Comparison of ENCODE assay signal across 24 mouse cellular contexts in genomic region chr13:35770421-35770820, GRCm38 (mm10).
DNase-seq lines count a peak whose midpoint lies in the region; ATAC-seq lines count a peak whose summit lies in the region.
"Had no signal": no experiment of that assay in that cellular context is flagged by ENCODE, and none has a peak within 500 bp of the region (broad histone marks: within the 10 kb centered on the region; RNA-seq: fewer than 3 reads in every experiment).

No protein-coding gene starts in this region.

- peak; percentile 27 for DNase-seq in cerebellum, adult 8-10 months
- peak; percentile 23 for DNase-seq in lung, postnatal 14 days
- DNase-seq in lung, postnatal 4 days: no peak
- DNase-seq in cerebellum, postnatal 14 days: peak; percentile 63 to 69
- DNase-seq in kidney, postnatal 4 days: no peak
- DNase-seq in forebrain, embryonic 14.5 days (ENCODE audit: low spot score): no peak
- DNase-seq: adrenal gland, adult 8-10 months; kidney, adult 9 months; kidney, postnatal 10 days; midbrain, embryonic 14.5 days; right cerebral cortex, postnatal 14 days; thymus, postnatal 4 days had no signal

- 87% methylated on average over 9 of the region's 9 CpGs for WGBS in forebrain, embryonic 14.5 days

- H3K9me3 ChIP-seq in forebrain, embryonic 14.5 days (replicated peaks; ENCODE audit: control insufficient read depth, low read length): no peaks in the 10 kb centered on the region
- H3K9me3 ChIP-seq: embryonic facial prominence, embryonic 13.5 days; forebrain, embryonic 10.5 days; heart, embryonic 10.5 days had no signal

- H3K27ac ChIP-seq in forebrain, embryonic 14.5 days (ENCODE audit: low read depth, low read length): no peak overlapping the region
- H3K27ac ChIP-seq: embryonic facial prominence, embryonic 13.5 days; forebrain, embryonic 10.5 days; hindbrain, embryonic 14.5 days; left cerebral cortex, adult 2 months; limb, embryonic 13.5 days had no signal

- no peak overlapping the region for H3K4me2 ChIP-seq in forebrain, embryonic 14.5 days (ENCODE audit: low read length)
- H3K4me2 ChIP-seq: embryonic facial prominence, embryonic 13.5 days; hindbrain, embryonic 14.5 days; limb, embryonic 13.5 days; liver, embryonic 11.5 days had no signal

- no peak for ATAC-seq in cerebellum, adult (ENCODE audit: insufficient number of reproducible peaks, low FRiP score, low TSS enrichment)
- no peak for ATAC-seq in forebrain, embryonic 14.5 days
- ATAC-seq: activated CD4-positive, CD25-positive, alpha-beta regulatory T cell, adult 4 months; CD4-positive, CD25-positive, alpha-beta regulatory T cell, adult 4 months; forebrain, embryonic 16.5 days; intestine, postnatal 0 days had no signal

- no peak overlapping the region for H3K4me3 ChIP-seq in forebrain, embryonic 14.5 days (ENCODE audit: low read depth, low read length)
- H3K4me3 ChIP-seq: embryonic facial prominence, embryonic 13.5 days; forebrain, embryonic 10.5 days; heart, embryonic 10.5 days; left cerebral cortex, adult 2 months; limb, embryonic 13.5 days had no signal

- H3K4me1 ChIP-seq in forebrain, embryonic 14.5 days (ENCODE audit: control insufficient read depth, insufficient read depth, low read length): peaks cover 5% of the 10 kb centered on the region; the same call in 1 of the 2 replicates

- H3K36me3 ChIP-seq in forebrain, embryonic 14.5 days (ENCODE audit: control insufficient read depth, insufficient read depth, low read length): no peaks in the 10 kb centered on the region
- H3K36me3 ChIP-seq: embryonic facial prominence, embryonic 13.5 days; forebrain, embryonic 10.5 days; heart, embryonic 10.5 days; limb, embryonic 13.5 days had no signal

- no peaks in the 10 kb centered on the region for H3K27me3 ChIP-seq in forebrain, embryonic 14.5 days (replicated peaks; ENCODE audit: control insufficient read depth, insufficient read depth, low read length)
- H3K27me3 ChIP-seq: embryonic facial prominence, embryonic 13.5 days; limb, embryonic 13.5 days had no signal

- no peak overlapping the region for H3K9ac ChIP-seq in forebrain, embryonic 14.5 days (ENCODE audit: low read length)
- H3K9ac ChIP-seq: embryonic facial prominence, embryonic 13.5 days; hindbrain, embryonic 14.5 days; limb, embryonic 13.5 days had no signal

Comparison
In these comparisons a context has a peak if more than half of its experiments do, and no peak if none do; other contexts are left out.
1. DNase-seq: peak in cerebellum, adult 8-10 months (single experiment), lung, postnatal 14 days (single experiment) and cerebellum, postnatal 14 days (2 of 2); none in lung, postnatal 4 days (0 of 2), kidney, postnatal 4 days (0 of 2) and forebrain, embryonic 14.5 days (single experiment).